Mouse (Mus musculus): ENCODE data around the gene Smad6. TPM values are rescaled to one million over a fixed set of nuclear protein-coding genes. Genes with fewer than 3 reads are reported as not detected.

The Smad6 gene
- polyA plus RNA-seq, 1 experiment from 2014 or later: 1.9 TPM

- DNase-seq (ENCODE audit: low spot score): peak; percentile 58
- H3K9ac ChIP-seq (ENCODE audit: low read length): no peak overlapping the region; the same call in 1 of the 2 replicates
- WGBS: 3% methylated on average over 23 of the region's 23 CpGs
- H3K27me3 ChIP-seq (replicated peaks; ENCODE audit: control insufficient read depth, insufficient read depth, low read length): peaks cover 21% of the 10 kb centered on the region
- H3K9me3 ChIP-seq (replicated peaks; ENCODE audit: control insufficient read depth, low read length): no peaks in the 10 kb centered on the region
- H3K4me3 ChIP-seq (ENCODE audit: low read depth, low read length): peak overlapping the region; percentile 53
- peak overlapping the region; percentile 89 for H3K4me2 ChIP-seq (ENCODE audit: low read length)
- H3K27ac ChIP-seq (ENCODE audit: low read depth, low read length): no peak overlapping the region
- no peaks in the 10 kb centered on the region for H3K36me3 ChIP-seq (ENCODE audit: control insufficient read depth, insufficient read depth, low read length)
- H3K4me1 ChIP-seq (ENCODE audit: control insufficient read depth, insufficient read depth, low read length): peaks cover 27% of the 10 kb centered on the region
- ATAC-seq: no peak
Observed at GRCm38 (mm10) chr9:64017861-64018793, 3.7 kb downstream of the Smad6 start.

GRCm38 (mm10) chr9:64016648-64017400, 5.0 kb downstream of the Smad6 start:
- DNase-seq (ENCODE audit: low spot score) (peak; percentile 76), ATAC-seq (no peak)
- H3K4me2 ChIP-seq (ENCODE audit: low read length): peak overlapping the region; percentile 89
- WGBS: 3% methylated on average over 25 of the region's 25 CpGs
- H3K4me1 ChIP-seq (ENCODE audit: control insufficient read depth, insufficient read depth, low read length): peaks cover 20% of the 10 kb centered on the region
- no peaks in the 10 kb centered on the region for H3K9me3 ChIP-seq (replicated peaks; ENCODE audit: control insufficient read depth, low read length)
- H3K4me3 ChIP-seq (ENCODE audit: low read depth, low read length): peak overlapping the region; percentile 3; the same call in 1 of the 2 replicates
- peaks cover 21% of the 10 kb centered on the region for H3K27me3 ChIP-seq (replicated peaks; ENCODE audit: control insufficient read depth, insufficient read depth, low read length)
- peak overlapping the region; percentile 33 for H3K9ac ChIP-seq (ENCODE audit: low read length)
- H3K27ac ChIP-seq (ENCODE audit: low read depth, low read length): peak overlapping the region; percentile 10; the same call in 1 of the 2 replicates
- 0 out of 2 replicates have a peak, but pooled peaks cover 3% of the 10 kb centered on the region for H3K36me3 ChIP-seq (ENCODE audit: control insufficient read depth, insufficient read depth, low read length)

- Histone ChIP-seq H3K9ac (ENCODE audit: low read length) (no peak overlapping the region), H3K27ac (ENCODE audit: low read depth, low read length) (no peak overlapping the region), H3K9me3 (replicated peaks; ENCODE audit: control insufficient read depth, low read length) (no peaks in the 10 kb centered on the region), H3K36me3 (ENCODE audit: control insufficient read depth, insufficient read depth, low read length) (peaks cover 9% of the 10 kb centered on the region; the same call in 1 of the 2 replicates), H3K4me1 (ENCODE audit: control insufficient read depth, insufficient read depth, low read length) (peaks cover 20% of the 10 kb centered on the region), H3K4me2 (ENCODE audit: low read length) (no peak overlapping the region), H3K27me3 (replicated peaks; ENCODE audit: control insufficient read depth, insufficient read depth, low read length) (peaks cover 19% of the 10 kb centered on the region), H3K4me3 (ENCODE audit: low read depth, low read length) (no peak overlapping the region)
- DNase-seq (ENCODE audit: low spot score) (no peak), ATAC-seq (no peak)
- WGBS: 35% methylated on average over 7 of the region's 7 CpGs
Observed at GRCm38 (mm10) chr9:64016092-64016491, 5.8 kb downstream of the Smad6 start.

- DNase-seq (ENCODE audit: low spot score): no peak
- no peak overlapping the region for H3K9ac ChIP-seq (ENCODE audit: low read length)
- 65% methylated on average over 6 of the region's 6 CpGs for WGBS
- H3K27ac ChIP-seq (ENCODE audit: low read depth, low read length): no peak overlapping the region
- no peak overlapping the region for H3K4me3 ChIP-seq (ENCODE audit: low read depth, low read length)
- H3K27me3 ChIP-seq (replicated peaks; ENCODE audit: control insufficient read depth, insufficient read depth, low read length): peaks cover 12% of the 10 kb centered on the region
- H3K4me2 ChIP-seq (ENCODE audit: low read length): no peak overlapping the region
- H3K4me1 ChIP-seq (ENCODE audit: control insufficient read depth, insufficient read depth, low read length): peaks cover 20% of the 10 kb centered on the region
- peaks cover 9% of the 10 kb centered on the region; the same call in 1 of the 2 replicates for H3K36me3 ChIP-seq (ENCODE audit: control insufficient read depth, insufficient read depth, low read length)
- no peak for ATAC-seq
- no peaks in the 10 kb centered on the region for H3K9me3 ChIP-seq (replicated peaks; ENCODE audit: control insufficient read depth, low read length)
Observed at GRCm38 (mm10) chr9:64014801-64015200, 7.1 kb downstream of the Smad6 start.

GRCm38 (mm10) chr9:64011356-64011755, 10.5 kb downstream of the Smad6 start:
- WGBS: 96% methylated on average over 1 of the region's 1 CpGs
- ATAC-seq: no peak
- no peaks in the 10 kb centered on the region for H3K27me3 ChIP-seq (replicated peaks; ENCODE audit: control insufficient read depth, insufficient read depth, low read length)
- peaks cover 9% of the 10 kb centered on the region; the same call in 1 of the 2 replicates for H3K36me3 ChIP-seq (ENCODE audit: control insufficient read depth, insufficient read depth, low read length)
- H3K4me1 ChIP-seq (ENCODE audit: control insufficient read depth, insufficient read depth, low read length): no peaks in the 10 kb centered on the region
- no peaks in the 10 kb centered on the region for H3K9me3 ChIP-seq (replicated peaks; ENCODE audit: control insufficient read depth, low read length)
- H3K4me2 ChIP-seq (ENCODE audit: low read length): no peak overlapping the region
- no peak overlapping the region for H3K27ac ChIP-seq (ENCODE audit: low read depth, low read length)
- DNase-seq (ENCODE audit: low spot score): no peak
- no peak overlapping the region for H3K4me3 ChIP-seq (ENCODE audit: low read depth, low read length)
- H3K9ac ChIP-seq (ENCODE audit: low read length): no peak overlapping the region

GRCm38 (mm10) chr9:64002981-64003380, 18.9 kb downstream of the Smad6 start:
- ATAC-seq (no peak), DNase-seq (ENCODE audit: low spot score) (no peak)
- no peak overlapping the region for H3K4me2 ChIP-seq (ENCODE audit: low read length)
- 72% methylated on average over 7 of the region's 7 CpGs for WGBS
- H3K27ac ChIP-seq (ENCODE audit: low read depth, low read length): no peak overlapping the region
- H3K9me3 ChIP-seq (replicated peaks; ENCODE audit: control insufficient read depth, low read length): no peaks in the 10 kb centered on the region
- H3K4me1 ChIP-seq (ENCODE audit: control insufficient read depth, insufficient read depth, low read length): peaks cover 3% of the 10 kb centered on the region; the same call in 1 of the 2 replicates
- no peak overlapping the region for H3K4me3 ChIP-seq (ENCODE audit: low read depth, low read length)
- no peak overlapping the region for H3K9ac ChIP-seq (ENCODE audit: low read length)
- H3K27me3 ChIP-seq (replicated peaks; ENCODE audit: control insufficient read depth, insufficient read depth, low read length): no peaks in the 10 kb centered on the region
- H3K36me3 ChIP-seq (ENCODE audit: control insufficient read depth, insufficient read depth, low read length): no peaks in the 10 kb centered on the region

- Histone ChIP-seq H3K27me3 (replicated peaks; ENCODE audit: control insufficient read depth, insufficient read depth, low read length) (no peaks in the 10 kb centered on the region), H3K9ac (ENCODE audit: low read length) (no peak overlapping the region), H3K4me3 (ENCODE audit: low read depth, low read length) (no peak overlapping the region), H3K4me1 (ENCODE audit: control insufficient read depth, insufficient read depth, low read length) (peaks cover 3% of the 10 kb centered on the region; the same call in 1 of the 2 replicates), H3K36me3 (ENCODE audit: control insufficient read depth, insufficient read depth, low read length) (no peaks in the 10 kb centered on the region), H3K27ac (ENCODE audit: low read depth, low read length) (no peak overlapping the region), H3K4me2 (ENCODE audit: low read length) (no peak overlapping the region), H3K9me3 (replicated peaks; ENCODE audit: control insufficient read depth, low read length) (no peaks in the 10 kb centered on the region)
- DNase-seq (ENCODE audit: low spot score) (no peak), ATAC-seq (no peak)
- 66% methylated on average over 7 of the region's 7 CpGs for WGBS
Observed at GRCm38 (mm10) chr9:64001081-64001480, 20.8 kb downstream of the Smad6 start.

GRCm38 (mm10) chr9:64000085-64000484, 21.8 kb downstream of the Smad6 start:
- H3K9ac ChIP-seq (ENCODE audit: low read length): no peak overlapping the region
- no peak overlapping the region for H3K4me3 ChIP-seq (ENCODE audit: low read depth, low read length)
- peaks cover 3% of the 10 kb centered on the region; the same call in 1 of the 2 replicates for H3K4me1 ChIP-seq (ENCODE audit: control insufficient read depth, insufficient read depth, low read length)
- DNase-seq (ENCODE audit: low spot score) (no peak), ATAC-seq (no peak)
- 90% methylated on average over 5 of the region's 5 CpGs for WGBS
- H3K9me3 ChIP-seq (replicated peaks; ENCODE audit: control insufficient read depth, low read length): no peaks in the 10 kb centered on the region
- H3K36me3 ChIP-seq (ENCODE audit: control insufficient read depth, insufficient read depth, low read length): no peaks in the 10 kb centered on the region
- H3K4me2 ChIP-seq (ENCODE audit: low read length): no peak overlapping the region
- no peak overlapping the region for H3K27ac ChIP-seq (ENCODE audit: low read depth, low read length)
- no peaks in the 10 kb centered on the region for H3K27me3 ChIP-seq (replicated peaks; ENCODE audit: control insufficient read depth, insufficient read depth, low read length)

All from forebrain, embryonic 14.5 days (tissue).